ENCODE assay signal across 19 mouse cellular contexts in the genomic region with DNA sequence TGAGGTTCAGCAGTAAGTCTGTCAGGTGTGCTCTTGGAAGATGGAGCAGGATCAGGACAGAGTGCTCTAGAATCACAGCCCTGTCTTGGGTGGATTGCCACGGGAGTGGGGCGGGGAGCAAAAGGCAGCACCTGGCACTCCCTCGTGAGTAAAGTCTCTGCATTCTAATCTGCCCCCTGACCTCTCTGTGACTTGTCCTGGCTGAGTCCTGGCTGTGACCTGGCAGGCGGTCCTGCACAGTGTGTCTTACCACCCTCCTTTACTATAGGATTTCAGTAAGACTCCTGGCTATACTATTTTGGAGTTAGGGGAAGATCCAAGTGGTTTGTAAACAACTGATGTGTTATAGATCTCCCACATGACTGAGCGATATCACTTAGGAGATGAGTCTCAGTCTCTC.
DNase-seq lines count a peak whose midpoint lies in the region; TF ChIP-seq lines count a peak whose summit lies in the region.
"Had no signal": no experiment of that assay in that cellular context is flagged by ENCODE, and none has a peak within 500 bp of the region (broad histone marks: within the 10 kb centered on the region; RNA-seq: fewer than 3 reads in every experiment).

No protein-coding gene starts in this region.

- H3K9me3 ChIP-seq in embryonic facial prominence, embryonic 10.5 days: no peaks in the 10 kb centered on the region
- H3K9me3 ChIP-seq: embryonic facial prominence, embryonic 13.5 days; embryonic facial prominence, embryonic 15.5 days; forebrain, embryonic 10.5 days; forebrain, embryonic 12.5 days had no signal

- intact Hi-C loops in gastrocnemius, adult 2 months (cut with DNase I): no loop called here
- intact Hi-C loops in gastrocnemius, postnatal 14 days (cut with DNase I; ENCODE audit: low total_unique reads): no loop called here

- WGBS in embryonic facial prominence, embryonic 10.5 days: 40% methylated on average over 5 of the region's 5 CpGs

- DNase-seq in gastrocnemius, adult 2 months: peak; percentile 62
- DNase-seq in gastrocnemius, postnatal 14 days: no peak
- no peak for DNase-seq in embryonic facial prominence, embryonic 10.5 days (ENCODE audit: low spot score)
- DNase-seq in skeletal muscle tissue, adult 2 months (ENCODE audit: low read depth, low spot score): peak; percentile 50
- no peak for DNase-seq in adrenal gland, adult 2 months
- no peak for DNase-seq in frontal cortex, adult 2 months (ENCODE audit: extremely low spot score in 1 of 2, low spot score in 1 of 2)
- DNase-seq: adrenal gland, adult 8-10 months; adrenal gland, postnatal 14 days; adrenal gland, postnatal 36 days; cerebellum, adult 11-12 months; cerebellum, adult 2 months; cerebellum, adult 9-10 months; cerebellum, postnatal 10 days; cerebellum, postnatal 25 days had no signal

- H3K27me3 ChIP-seq in embryonic facial prominence, embryonic 10.5 days (replicated peaks; ENCODE audit: low read depth, poor library complexity, severe bottlenecking): no peaks in the 10 kb centered on the region
- H3K27me3 ChIP-seq: embryonic facial prominence, embryonic 15.5 days had no signal

- TF ChIP-seq CTCF in gastrocnemius, adult 2 months (IDR thresholded peaks at IDR 0.05): no peak

- no peaks in the 10 kb centered on the region for H3K36me3 ChIP-seq in embryonic facial prominence, embryonic 10.5 days (replicated peaks)
- H3K36me3 ChIP-seq: embryonic facial prominence, embryonic 13.5 days; embryonic facial prominence, embryonic 15.5 days; forebrain, embryonic 10.5 days; forebrain, embryonic 12.5 days had no signal

- H3K4me3 ChIP-seq in gastrocnemius, adult 2 months: no peak overlapping the region
- H3K4me3 ChIP-seq in embryonic facial prominence, embryonic 10.5 days: no peak overlapping the region
- H3K4me3 ChIP-seq: embryonic facial prominence, embryonic 13.5 days; embryonic facial prominence, embryonic 15.5 days; erythroblast, embryonic 14.5 days; forebrain, embryonic 10.5 days; forebrain, embryonic 12.5 days had no signal

- H3K27ac ChIP-seq in gastrocnemius, adult 2 months: no peak overlapping the region
- H3K27ac ChIP-seq in embryonic facial prominence, embryonic 10.5 days (replicated peaks): 0 out of 2 replicates have a peak overlapping the region, but pooled peaks have one; percentile 6
- H3K27ac ChIP-seq: embryonic facial prominence, embryonic 13.5 days; embryonic facial prominence, embryonic 15.5 days; forebrain, embryonic 10.5 days; forebrain, embryonic 12.5 days had no signal

- peaks cover 23% of the 10 kb centered on the region for H3K4me1 ChIP-seq in embryonic facial prominence, embryonic 10.5 days

Comparison
In these comparisons a context has a peak if more than half of its experiments do, and no peak if none do; other contexts are left out.
1. DNase-seq: peak in gastrocnemius, adult 2 months (single experiment) and skeletal muscle tissue, adult 2 months (single experiment); none in gastrocnemius, postnatal 14 days (single experiment), embryonic facial prominence, embryonic 10.5 days (single experiment), adrenal gland, adult 2 months (single experiment) and frontal cortex, adult 2 months (0 of 2).